Mouse (Mus musculus) bone marrow, adult 2 months (tissue): Measurements from ENCODE around the gene Cluap1.

ENCODE experiments used
- CTCF ChIP-seq: fragments of 200-500 bp; IDR thresholded peaks from 2 replicates; pipeline ENCODE4 v1.5.1; 2011; ENCODE audit warnings: low read length, control low read depth; ENCODE audit not compliant: control insufficient read depth, insufficient read depth
- POLR2A ChIP-seq: fragments of 200-500 bp; IDR thresholded peaks from 2 replicates; pipeline ENCODE4 v1.6.1; 2011; ENCODE audit warnings: low read depth, mild to moderate bottlenecking, control low read depth, low read length, borderline replicate concordance; ENCODE audit not compliant: control insufficient read depth

- TF ChIP-seq POLR2A (no peak), CTCF (no peak)
Observed at GRCm38 (mm10) chr16:3975658-3976057, 67.1 kb downstream of the Cluap1 start.
